Mouse (Mus musculus): ENCODE measurements around the gene Vmn2r110. TPM values are rescaled to one million over a fixed set of nuclear protein-coding genes. Genes with fewer than 3 reads are reported as not detected.

Vmn2r110 gene
- total RNA-seq (2021) = not detected
- long read RNA-seq, experiment 1 = 0 reads
- long read RNA-seq, experiment 2 = 0 reads

GRCm38 (mm10) chr17:20596323-20596722 is at the start of gene Vmn2r110:
Gene Vmn2r110 (minus strand): TSS chr17:20596423.
- DNase-seq (ENCODE audit: low spot score in 2 of 2) = no peak

GRCm38 (mm10) chr17:20624777-20625176 is 28.6 kb upstream of the Vmn2r110 start, which contains the start of gene Fpr-rs3:
Gene Fpr-rs3 (minus strand): TSS chr17:20624877.
- no peak for DNase-seq (ENCODE audit: low spot score in 2 of 2)

GRCm38 (mm10) chr17:20564656-20565055 is 31.6 kb downstream of the Vmn2r110 start, which contains the start of gene Vmn2r109:
Gene Vmn2r109 (minus strand): TSS chr17:20564756.
- no peak for DNase-seq (ENCODE audit: low spot score in 2 of 2)

Other genes starting within 250 kb of the Vmn2r110 start
- gene Vmn1r224, start 182.3 kb downstream of the Vmn2r110 start, total RNA-seq (2021) = not detected
- under 1 TPM; 0.05 TPM for gene Vmn2r108, start 115.1 kb downstream of the Vmn2r110 start, total RNA-seq (2021)
- not detected for gene Vmn1r225, start 98.3 kb downstream of the Vmn2r110 start, total RNA-seq (2021)
- gene Vmn2r109, start 31.7 kb downstream of the Vmn2r110 start, total RNA-seq (2021) = not detected
- gene Fpr-rs3, start 28.5 kb upstream of the Vmn2r110 start, total RNA-seq (2021) = not detected
- gene Vmn1r226, start 86.4 kb upstream of the Vmn2r110 start, total RNA-seq (2021) = not detected
- not detected for gene Vmn1r227, start 133.4 kb upstream of the Vmn2r110 start, total RNA-seq (2021)
- gene Vmn1r228, start 189.7 kb upstream of the Vmn2r110 start, total RNA-seq (2021) = not detected
- gene Vmn1r229, start 215.1 kb upstream of the Vmn2r110 start, total RNA-seq (2021) = under 1 TPM; 0.07 to 0.17 TPM
- not detected for gene Vmn1r230, start 244.0 kb upstream of the Vmn2r110 start, total RNA-seq (2021)